Mouse (Mus musculus) kidney, adult 18-20 months (tissue): ENCODE measurements around the gene Lonp1.
"Not testable (repeated sequence)": the region's sequence is repeated elsewhere in the genome, so short reads cannot be mapped to it uniquely, and the experiment has no call there.

Experiments used
- DNase-seq: peaks from one replicate; pipeline ENCODE4 v3.0.0; 2021

Gene Lonp1

GRCm38 (mm10) chr17:56626754-56627470, at the start of gene Lonp1:
TSS of gene Lonp1 (minus strand) at chr17:56626887.
- DNase-seq = peak; percentile 99

- DNase-seq = no peak
Measured at GRCm38 (mm10) chr17:56673647-56674416, 47.1 kb upstream of the Lonp1 start.

- peak; percentile 97 for DNase-seq
Measured at GRCm38 (mm10) chr17:56672941-56673646, 46.4 kb upstream of the Lonp1 start, which contains the start of gene Ranbp3. TSS of gene Ranbp3 (plus strand) at chr17:56673294.

DNA sequence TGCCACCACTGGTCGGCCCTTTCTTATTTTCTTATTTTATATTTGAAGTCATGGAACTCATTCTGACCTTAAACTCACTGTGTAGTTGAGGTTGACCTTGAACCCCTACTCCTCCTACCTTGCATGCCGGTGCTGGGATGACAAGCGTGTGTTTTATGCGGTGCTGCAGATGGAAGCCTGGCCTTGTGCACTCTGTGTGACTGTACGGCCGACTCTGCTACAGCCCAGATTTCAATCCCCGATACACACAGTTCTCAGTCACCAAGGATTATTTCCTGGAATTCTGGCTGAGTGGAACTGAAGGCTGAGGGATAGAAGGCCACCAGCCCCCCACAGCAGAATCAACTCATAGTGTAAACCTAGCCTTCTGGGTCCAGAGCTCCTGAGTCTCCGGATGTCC, 43.1 kb upstream of the Lonp1 start:
- no peak for DNase-seq

GRCm38 (mm10) chr17:56668384-56669144, 41.9 kb upstream of the Lonp1 start:
- peak; percentile 85 for DNase-seq

DNA sequence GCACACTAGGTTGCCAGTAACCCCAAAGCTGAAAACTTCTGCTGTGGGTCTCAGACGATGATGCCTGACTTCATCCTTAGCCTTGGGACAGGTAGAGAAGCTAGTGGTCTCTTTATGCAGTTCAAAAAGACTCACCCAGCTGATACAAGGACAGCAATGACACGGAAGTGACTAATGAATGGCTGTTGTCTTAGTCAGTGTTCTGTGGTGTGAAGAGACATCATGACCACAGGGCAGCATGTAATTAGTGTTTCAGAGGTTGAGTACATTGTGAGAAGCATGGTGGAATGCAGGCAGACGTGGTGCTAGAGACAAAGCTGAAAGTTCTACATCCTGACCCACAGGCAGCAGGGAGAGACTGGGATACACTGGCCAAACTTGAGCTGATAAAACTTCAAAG, 40.9 kb upstream of the Lonp1 start:
- no peak for DNase-seq

DNA sequence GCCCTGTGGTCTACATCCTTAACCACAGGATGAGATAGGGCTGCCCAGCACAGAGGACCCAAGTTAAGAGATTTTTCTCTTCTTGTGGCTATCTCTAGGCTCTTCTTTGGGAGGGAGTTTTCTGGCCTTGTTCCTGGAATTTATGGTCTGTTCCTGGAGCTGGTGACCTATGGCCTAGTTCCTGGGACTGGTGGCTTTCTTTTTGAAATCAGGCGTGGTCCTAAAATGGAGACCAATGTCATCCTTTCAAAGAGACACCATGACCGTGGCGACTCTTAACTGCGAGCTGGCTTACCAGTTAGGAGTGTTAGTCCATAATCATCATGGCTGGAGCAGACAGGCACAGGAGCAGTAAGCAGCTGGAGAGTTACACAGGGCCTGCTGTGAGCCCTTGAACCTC, 39.7 kb upstream of the Lonp1 start:
- no peak for DNase-seq

DNA sequence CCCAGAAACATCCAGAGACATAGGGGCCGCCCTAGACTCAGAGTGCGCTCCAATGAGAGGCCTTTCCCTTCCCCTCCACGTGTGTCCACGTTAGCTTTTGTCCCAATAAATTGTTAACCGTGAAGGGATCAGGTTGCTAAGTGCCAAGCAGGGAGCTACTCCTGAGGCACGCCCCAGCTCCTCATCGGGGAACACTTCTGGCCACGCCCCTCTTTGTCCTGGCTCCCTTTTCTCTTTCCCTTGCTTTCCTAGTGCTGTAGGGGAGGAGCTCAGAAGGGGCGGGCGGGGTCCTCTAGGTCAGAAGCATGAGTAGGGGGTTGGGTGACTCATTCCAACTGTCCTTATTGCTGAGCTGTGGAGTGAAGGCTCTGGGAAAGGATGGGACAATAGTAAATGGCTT, 37.6 kb upstream of the Lonp1 start:
- DNase-seq = no peak

- no peak for DNase-seq
Measured at GRCm38 (mm10) chr17:56663659-56664058, 37.0 kb upstream of the Lonp1 start.

DNA sequence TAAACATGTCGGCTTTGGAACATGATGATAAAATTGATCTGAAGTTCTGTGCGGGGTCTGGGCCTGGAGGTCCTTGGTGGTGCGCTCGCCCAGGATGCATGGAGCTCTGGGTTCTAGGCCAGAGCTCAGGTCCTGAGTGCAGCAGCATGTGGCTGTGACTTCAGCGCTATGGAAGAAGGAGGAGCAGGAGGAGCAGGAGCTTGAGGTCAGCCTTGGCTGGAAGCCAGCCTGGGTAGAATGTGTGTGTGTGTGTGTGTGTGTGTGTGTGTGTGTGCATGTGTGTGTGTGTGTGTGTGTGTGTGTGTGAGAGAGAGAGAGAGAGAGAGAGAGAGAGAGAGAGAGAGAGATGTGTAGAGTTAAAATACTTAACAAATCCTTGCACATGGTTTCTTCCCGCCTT, 29.5 kb upstream of the Lonp1 start:
- no peak for DNase-seq

DNA sequence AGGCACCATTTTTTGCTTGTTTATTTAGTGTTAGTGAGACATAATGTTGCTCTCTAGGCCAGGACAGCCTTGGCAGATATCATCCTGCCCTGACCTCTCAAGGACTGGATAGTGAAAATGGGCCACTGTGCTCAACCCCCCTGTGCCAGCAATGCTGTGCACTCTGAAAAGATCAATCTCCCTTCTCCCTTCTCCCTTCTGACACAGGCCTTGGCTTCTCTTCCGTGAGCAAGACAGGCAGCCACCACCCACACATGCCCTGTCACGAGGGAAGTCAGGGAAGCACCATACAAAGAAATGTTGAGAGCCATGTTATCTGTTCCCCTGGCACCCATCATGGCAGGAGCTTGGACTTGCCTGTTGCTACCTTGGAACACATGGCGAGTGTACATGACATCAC, 28.6 kb upstream of the Lonp1 start:
- no peak for DNase-seq

GRCm38 (mm10) chr17:56654771-56655170, 28.1 kb upstream of the Lonp1 start:
- DNase-seq = no peak

DNA sequence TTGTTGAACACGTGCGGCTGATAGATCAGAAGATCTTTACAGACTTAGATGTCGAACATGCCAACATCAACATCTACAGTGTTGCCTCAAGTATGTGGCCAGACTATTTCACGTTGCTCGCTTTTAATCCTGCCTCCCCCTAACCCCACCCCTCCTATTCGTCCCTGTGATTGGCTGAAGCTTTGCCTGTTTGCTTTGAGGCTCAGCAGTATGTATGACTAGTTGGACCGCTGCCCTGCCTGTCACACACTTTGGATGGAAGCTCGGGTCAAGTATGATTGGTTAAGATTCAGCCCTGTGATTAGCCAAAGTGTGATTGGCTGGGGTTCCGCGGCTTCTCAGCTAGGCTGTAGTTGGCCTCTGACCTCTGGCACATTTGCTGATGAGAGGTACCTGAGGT, 25.1 kb upstream of the Lonp1 start:
- peak; percentile 48 for DNase-seq

DNA sequence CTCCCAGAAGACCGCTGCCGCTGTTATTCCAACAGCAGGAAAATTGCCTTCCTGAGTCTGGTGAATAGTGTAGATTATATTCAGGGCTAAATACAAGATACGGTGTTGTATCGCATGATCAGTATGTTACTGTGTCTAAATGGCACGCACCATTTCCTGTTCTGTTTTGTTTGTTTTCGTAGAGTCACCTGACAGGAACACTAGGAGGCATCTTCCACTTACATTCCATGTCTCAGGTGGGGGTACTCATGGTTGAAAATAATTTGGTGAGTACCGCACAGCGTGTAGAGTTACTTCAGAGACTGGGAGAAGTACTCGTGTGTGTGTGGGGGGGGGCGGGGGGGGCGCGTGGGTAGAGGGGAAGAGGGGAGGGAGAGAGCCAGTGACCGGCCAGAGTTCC, 20.9 kb upstream of the Lonp1 start:
- DNase-seq = no peak

DNA sequence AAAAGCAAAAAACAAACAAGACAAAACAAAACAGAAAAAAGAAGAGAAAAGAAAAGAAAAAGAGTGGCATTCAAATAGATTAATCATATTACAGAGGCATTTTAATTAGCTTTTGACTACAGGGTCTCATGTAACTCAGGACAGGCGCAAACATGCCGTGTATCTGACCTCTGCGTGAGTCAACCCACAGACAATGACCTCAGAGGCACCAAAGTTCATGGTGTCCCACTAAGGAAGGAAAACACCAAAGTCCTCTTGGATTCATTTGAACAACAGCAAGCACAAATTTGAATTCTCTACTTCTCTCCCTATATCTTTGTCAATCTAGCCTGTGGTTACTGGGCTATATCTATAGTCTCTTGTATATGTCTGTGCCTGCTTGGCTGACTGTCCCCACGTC, 16.6 kb upstream of the Lonp1 start:
- no peak for DNase-seq

- DNase-seq = no peak
Measured at GRCm38 (mm10) chr17:56634023-56634422, 7.3 kb upstream of the Lonp1 start.

- no peak for DNase-seq
Measured at GRCm38 (mm10) chr17:56631807-56632206, 5.1 kb upstream of the Lonp1 start.

- DNase-seq = not testable (repeated sequence)
Measured at GRCm38 (mm10) chr17:56629800-56630781, 3.4 kb upstream of the Lonp1 start.

- peak; percentile 60 for DNase-seq
Measured at GRCm38 (mm10) chr17:56627530-56628277, 1.0 kb upstream of the Lonp1 start, which contains the start of gene Catsperd. TSS of gene Catsperd (plus strand) at chr17:56628143.

GRCm38 (mm10) chr17:56626260-56626659, 427 bp downstream of the Lonp1 start:
- DNase-seq = no peak

DNA sequence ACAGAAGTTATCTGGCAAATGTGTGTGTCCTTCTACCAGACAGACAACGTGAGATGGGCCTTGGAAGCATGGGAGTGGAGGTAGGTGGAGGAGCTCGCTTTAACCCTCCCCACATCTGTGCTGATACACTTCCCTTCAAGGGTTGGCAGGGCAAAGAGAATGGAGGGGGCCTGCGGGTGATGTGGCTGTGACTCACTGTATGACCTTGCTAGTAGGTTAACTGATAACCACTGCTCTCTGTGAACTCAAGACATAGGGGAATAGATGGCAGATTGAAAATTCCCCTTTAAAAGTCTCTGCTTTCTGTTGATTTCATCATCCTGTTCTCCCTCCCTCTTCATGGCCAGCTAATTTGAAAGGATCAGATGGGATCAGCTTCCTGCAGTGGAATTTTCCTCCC, 1.2 kb downstream of the Lonp1 start:
- DNase-seq = no peak
